Mouse (Mus musculus) bone marrow macrophage, adult 2 months (primary cell): Measurements from ENCODE around the gene Cend1.

Experiments used
- CTCF ChIP-seq: IDR thresholded peaks from 2 replicates; pipeline ENCODE4 v1.5.1; 2012; ENCODE audit warnings: low read depth, mild to moderate bottlenecking, low read length, moderate library complexity
- POLR2A ChIP-seq: IDR thresholded peaks from 2 replicates; pipeline ENCODE4 v1.6.1; 2012; ENCODE audit warnings: mild to moderate bottlenecking, low read depth, low read length, borderline replicate concordance

GRCm38 (mm10) chr7:141468522-141469211 is 39.4 kb upstream of the Cend1 start:
- TF ChIP-seq CTCF (no peak), POLR2A (no peak)
